13 mouse cellular contexts compared by ENCODE assay signal in genomic region chr9:94743291-94743690, GRCm38 (mm10).
"Had no signal": no experiment of that assay in that cellular context is flagged by ENCODE, and none has a peak within 500 bp of the region (broad histone marks: within the 10 kb centered on the region; RNA-seq: fewer than 3 reads in every experiment).

No protein-coding gene starts in this region.

- DNase-seq: forebrain, postnatal 0 days; gastrocnemius, postnatal 14 days; gastrocnemius, postnatal 36 days; heart, adult 2 months; heart, postnatal 14 days; heart, postnatal 36 days; kidney, adult 11 months; kidney, adult 2 months; kidney, postnatal 10 days; kidney, postnatal 25 days; kidney, postnatal 4 days; liver; liver, embryonic 13.5 days had no signal
